Mouse (Mus musculus): ENCODE measurements around the gene Gchfr.

Gene Gchfr

GRCm38 (mm10) chr2:119166901-119167865 is at the start of gene Gchfr:
Gchfr (plus strand) TSS chr2:119167773.
- peak in 1 of 2 experiments; percentile 37 for DNase-seq (ENCODE audit: low spot score in 2 of 2)

- DNase-seq (ENCODE audit: low spot score in 2 of 2), result no peak
Measured at GRCm38 (mm10) chr2:119136346-119136898, 31.2 kb upstream of the Gchfr start.

- no peak for DNase-seq (ENCODE audit: low spot score in 2 of 2)
Measured at GRCm38 (mm10) chr2:119145199-119145598, 22.4 kb upstream of the Gchfr start.

GRCm38 (mm10) chr2:119146435-119146834 is 21.1 kb upstream of the Gchfr start:
- DNase-seq (ENCODE audit: low spot score in 2 of 2), result no peak

- DNase-seq (ENCODE audit: low spot score in 2 of 2), result peak in 1 of 2 experiments; percentile 29
Measured at GRCm38 (mm10) chr2:119147160-119147678, 20.4 kb upstream of the Gchfr start.

GRCm38 (mm10) chr2:119147775-119148174 is 19.8 kb upstream of the Gchfr start:
- no peak for DNase-seq (ENCODE audit: low spot score in 2 of 2)

GRCm38 (mm10) chr2:119152255-119152654 is 15.3 kb upstream of the Gchfr start:
- no peak for DNase-seq (ENCODE audit: low spot score in 2 of 2)

- DNase-seq (ENCODE audit: low spot score in 2 of 2), result no peak
Measured at GRCm38 (mm10) chr2:119154683-119155082, 12.9 kb upstream of the Gchfr start.

- no peak for DNase-seq (ENCODE audit: low spot score in 2 of 2)
Measured at GRCm38 (mm10) chr2:119155388-119155787, 12.2 kb upstream of the Gchfr start.

GRCm38 (mm10) chr2:119156081-119156680 is 11.4 kb upstream of the Gchfr start:
- no peak for DNase-seq (ENCODE audit: low spot score in 2 of 2)

- DNase-seq (ENCODE audit: low spot score in 2 of 2), result peak; percentile 86 to 94
Measured at GRCm38 (mm10) chr2:119156681-119157572, 10.6 kb upstream of the Gchfr start, which contains the start of gene Rmdn3. Rmdn3 (minus strand) TSS chr2:119157034.

GRCm38 (mm10) chr2:119157836-119158235 is 9.7 kb upstream of the Gchfr start:
- DNase-seq (ENCODE audit: low spot score in 2 of 2), result no peak

GRCm38 (mm10) chr2:119161247-119161646 is 6.3 kb upstream of the Gchfr start:
- DNase-seq (ENCODE audit: low spot score in 2 of 2), result no peak

- no peak for DNase-seq (ENCODE audit: low spot score in 2 of 2)
Measured at GRCm38 (mm10) chr2:119163135-119163534, 4.4 kb upstream of the Gchfr start.

- no peak for DNase-seq (ENCODE audit: low spot score in 2 of 2)
Measured at GRCm38 (mm10) chr2:119163999-119164398, 3.6 kb upstream of the Gchfr start.

- no peak for DNase-seq (ENCODE audit: low spot score in 2 of 2)
Measured at GRCm38 (mm10) chr2:119165401-119165800, 2.2 kb upstream of the Gchfr start.

- no peak for DNase-seq (ENCODE audit: low spot score in 2 of 2)
Measured at GRCm38 (mm10) chr2:119167866-119168256, 288 bp downstream of the Gchfr start.

GRCm38 (mm10) chr2:119170282-119170681 is 2.7 kb downstream of the Gchfr start:
- no peak for DNase-seq (ENCODE audit: low spot score in 2 of 2)

- DNase-seq (ENCODE audit: low spot score in 2 of 2), result no peak
Measured at GRCm38 (mm10) chr2:119171574-119171973, 4.0 kb downstream of the Gchfr start.

- no peak for DNase-seq (ENCODE audit: low spot score in 2 of 2)
Measured at GRCm38 (mm10) chr2:119172446-119172845, 4.9 kb downstream of the Gchfr start.
